Mouse (Mus musculus): ENCODE data around the gene Pnkd.
A peak's percentile ranks its signal among the peaks of the same experiment; 100 is the strongest.
"Not testable (repeated sequence)": the region's sequence is repeated elsewhere in the genome, so short reads cannot be mapped to it uniquely, and the experiment has no call there.

The Pnkd gene

DNA sequence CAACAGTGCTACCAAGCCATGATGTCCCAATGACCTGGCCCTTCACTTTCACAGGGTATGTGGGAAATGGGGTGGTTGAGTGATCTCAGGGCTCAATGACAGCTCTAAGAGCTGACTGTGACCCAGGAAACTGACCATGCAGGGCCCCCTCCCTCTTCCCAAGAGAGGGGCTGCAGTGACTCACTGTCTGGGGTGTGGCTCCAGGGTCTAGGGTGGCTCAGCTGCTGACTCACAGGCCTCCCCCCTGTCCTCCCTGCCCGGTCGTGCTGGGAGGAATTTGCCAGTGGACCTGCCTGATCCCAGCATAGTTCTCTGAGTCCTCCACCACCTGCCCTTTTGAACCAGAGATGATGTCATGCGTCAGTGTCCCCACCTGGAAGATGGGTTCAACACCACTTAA, 12.5 kb downstream of the Pnkd start:
- DNase-seq (ENCODE audit: low spot score), result no peak

DNA sequence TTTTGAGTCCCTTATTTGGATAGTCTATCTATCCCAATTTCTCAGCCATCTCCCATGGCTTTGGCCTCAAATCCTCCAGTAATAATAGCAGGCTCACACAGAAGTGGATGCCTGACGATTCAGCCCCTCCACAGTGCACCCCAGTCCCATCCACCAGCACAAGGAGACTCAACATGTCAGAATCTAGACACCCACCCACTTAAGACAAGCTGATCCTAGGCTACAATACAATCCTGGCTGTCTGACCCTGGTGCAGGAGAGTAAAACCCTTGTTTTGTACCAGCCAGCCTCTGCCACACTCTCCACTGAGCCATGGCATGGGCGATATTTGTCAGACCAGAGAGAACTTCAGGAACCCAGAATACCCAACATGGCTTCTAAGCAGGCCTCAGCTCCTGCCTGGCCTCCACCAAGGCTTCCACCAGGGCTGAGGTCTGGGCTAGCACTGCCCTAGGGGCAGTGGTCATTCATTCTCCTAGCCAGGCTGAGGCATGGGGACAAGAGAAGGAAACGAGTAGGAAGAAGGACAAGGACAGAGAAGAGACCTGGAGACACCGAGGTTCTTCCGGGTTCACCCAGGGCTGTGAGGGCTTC, 13.5 kb downstream of the Pnkd start:
- no peak for DNase-seq (ENCODE audit: low spot score)

DNA sequence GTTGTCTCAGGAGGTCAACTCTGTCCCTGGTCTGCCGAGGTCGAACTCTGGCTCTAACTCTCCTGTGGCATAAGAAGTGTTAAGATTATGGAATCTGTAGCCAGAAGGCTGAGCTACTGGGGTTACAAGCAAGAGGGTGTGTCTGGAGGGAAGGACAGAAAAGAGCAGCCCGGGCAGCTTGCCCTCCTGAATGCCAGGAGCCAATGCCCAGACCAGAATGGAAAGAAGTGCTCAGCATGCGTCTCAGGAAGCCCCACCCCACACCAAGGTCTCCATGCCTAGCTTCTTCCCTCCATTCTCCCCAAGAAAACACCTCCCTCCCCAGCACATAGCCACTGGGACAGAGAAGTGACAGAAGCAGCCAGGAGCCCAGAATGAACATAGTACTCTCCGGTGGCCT, 14.3 kb downstream of the Pnkd start:
- DNase-seq (ENCODE audit: low spot score), result no peak

DNA sequence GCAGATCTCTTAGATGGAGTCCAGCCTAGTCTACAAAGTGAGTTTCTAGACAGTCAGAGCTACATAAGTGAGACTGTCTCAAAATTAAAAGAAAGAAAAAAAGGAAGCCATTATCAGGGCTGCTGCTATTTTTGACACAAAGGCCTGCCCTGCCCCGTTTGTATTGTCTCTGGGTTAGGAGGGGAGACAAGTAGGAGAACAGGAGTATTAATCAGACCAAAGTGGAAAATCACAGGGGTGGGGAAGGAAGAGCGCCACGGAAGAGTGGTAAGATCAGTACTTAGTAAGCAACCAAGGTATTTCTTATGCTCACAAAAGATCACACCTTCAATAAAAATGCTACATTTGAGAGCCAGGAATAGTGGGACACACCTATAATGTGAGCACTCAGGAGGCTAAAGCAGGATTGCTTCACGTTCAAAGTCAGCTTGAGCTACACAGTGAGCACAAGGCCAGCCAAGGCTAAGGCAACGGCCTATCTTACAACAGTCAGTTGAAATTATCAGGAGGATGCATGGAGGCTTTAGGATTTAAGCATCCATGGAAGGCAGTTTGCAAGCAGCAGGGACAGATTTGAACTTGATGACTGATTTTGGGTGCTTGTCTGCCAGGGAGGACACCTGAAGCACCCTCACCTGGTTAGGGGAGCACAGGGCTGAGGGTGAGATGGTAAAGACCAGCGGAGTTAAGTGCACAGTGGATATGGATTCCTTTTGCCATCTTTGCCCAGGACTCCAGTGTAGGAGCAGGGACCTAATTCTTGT, 15.8 kb downstream of the Pnkd start:
- DNase-seq (ENCODE audit: low spot score), result no peak

DNA sequence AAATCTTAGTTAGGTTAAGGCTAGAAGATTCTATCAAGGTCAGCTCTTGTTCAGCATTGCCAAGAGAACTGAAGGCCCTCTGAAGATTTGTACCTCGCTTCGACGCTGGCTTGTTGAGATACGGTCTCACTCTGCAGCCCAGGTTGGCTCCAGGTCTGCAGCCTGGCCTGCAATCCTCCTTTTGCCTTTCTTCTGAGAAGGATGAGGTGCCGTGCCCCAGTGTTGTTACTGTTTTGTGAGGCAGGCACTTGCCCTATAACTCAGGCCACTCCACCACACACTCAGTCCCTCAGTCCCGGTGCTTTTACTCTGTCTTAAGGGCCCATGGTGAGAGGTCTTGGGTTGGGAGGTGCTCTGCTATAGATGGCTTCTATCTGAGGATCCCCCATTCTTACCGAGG, 17.5 kb downstream of the Pnkd start:
- no peak for DNase-seq (ENCODE audit: low spot score)

DNA sequence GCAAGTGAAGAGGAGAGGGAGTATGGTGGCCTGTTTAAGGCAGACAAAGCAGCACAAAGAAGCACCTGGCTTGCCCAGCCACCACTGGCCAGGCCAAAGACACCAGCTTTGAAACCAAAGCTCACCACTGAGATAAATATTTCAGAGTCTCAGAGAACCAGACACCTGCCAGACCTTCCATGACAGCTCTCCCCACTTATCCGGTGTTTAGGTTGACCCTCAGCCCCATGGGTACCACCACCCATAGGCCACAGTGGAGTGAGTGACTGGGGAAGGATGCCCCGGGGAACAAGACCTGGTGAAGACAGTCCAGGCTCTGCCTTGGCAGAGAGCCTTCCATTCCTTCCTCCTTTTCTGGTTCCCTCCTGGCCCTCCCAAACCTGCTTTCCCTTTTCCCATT, 18.1 kb downstream of the Pnkd start:
- DNase-seq (ENCODE audit: low spot score), result no peak

DNA sequence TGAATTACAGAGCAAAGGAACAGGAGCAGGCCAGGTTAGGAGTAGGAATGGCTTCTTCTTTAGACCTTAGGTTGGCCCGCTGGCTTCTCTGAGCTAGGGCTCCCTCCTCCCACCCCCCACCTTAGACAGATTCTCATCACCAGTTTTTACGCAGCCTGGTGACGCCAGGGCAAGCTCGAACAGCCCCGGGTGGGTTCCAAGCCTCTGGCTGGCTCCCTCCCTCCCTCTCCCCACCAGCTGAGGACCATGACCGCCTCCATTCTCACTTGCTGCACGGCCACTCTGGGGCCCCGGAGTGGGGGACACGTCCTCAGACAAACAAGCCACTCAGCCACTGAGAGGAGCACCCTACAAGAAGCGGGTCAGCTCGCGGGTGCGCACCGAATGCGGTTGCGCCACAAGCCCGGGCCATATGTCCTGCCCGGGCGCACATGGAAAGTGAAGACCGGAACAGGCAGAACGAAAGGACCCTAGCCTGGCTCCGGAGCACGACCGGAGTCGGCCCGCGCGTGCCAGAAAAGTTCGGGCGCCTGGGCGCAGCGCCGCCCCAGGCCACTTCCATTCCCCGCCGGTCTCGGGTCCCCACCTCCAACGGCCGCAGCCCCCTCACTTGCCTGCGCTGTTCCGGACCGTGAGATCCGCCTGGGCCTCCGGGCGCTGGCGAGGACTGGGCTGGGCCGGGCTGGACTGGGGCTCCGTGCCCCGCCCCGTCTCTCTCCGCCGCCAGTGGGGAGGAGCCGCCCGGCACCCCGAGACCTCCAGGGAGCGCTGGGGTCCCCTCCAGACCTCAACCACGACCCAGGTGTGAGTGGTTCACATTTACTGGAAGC, 19.0 kb downstream of the Pnkd start:
- DNase-seq (ENCODE audit: low spot score), result peak; percentile 64

DNA sequence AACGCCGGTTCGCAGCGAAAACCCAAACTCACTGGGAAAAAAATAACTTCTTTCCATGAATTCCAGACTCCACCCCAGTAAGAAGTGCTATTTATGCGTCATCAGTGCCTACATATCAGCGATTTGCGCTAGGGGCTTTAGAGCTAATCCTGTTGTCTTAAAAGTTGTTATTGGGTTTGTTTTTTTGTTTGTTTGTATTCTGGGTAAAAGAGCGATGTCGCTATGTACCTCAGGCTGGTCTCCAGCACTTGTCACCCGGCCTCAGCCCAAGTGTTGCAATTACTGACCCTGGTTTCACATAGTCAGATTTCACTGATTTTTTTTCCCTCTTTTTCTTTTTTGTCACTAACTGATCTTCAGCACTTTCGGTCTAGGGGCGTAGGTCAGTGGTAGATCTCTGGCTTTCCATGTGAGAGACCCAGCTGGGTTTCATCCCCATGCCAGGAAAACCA, 19.6 kb downstream of the Pnkd start:
- DNase-seq (ENCODE audit: low spot score), result peak; percentile 36

DNA sequence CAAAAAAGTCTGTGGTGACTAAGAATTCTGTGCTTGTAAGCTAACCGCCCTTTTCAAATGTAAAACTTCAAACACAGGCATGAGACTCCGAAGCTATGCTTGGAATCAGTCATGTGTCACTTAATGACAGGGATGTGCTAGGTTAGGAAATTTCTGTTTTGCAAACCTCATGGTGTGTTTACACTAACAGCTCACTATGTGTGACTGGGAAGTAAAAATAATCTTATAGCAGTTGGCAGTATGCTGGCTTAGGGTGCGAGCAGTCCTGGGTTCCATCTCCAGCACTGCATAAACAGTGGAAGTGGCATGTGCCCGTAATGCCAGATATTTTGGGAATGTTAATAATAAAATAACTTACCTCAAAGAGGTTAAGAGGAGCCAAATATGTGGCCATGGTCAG, 20.2 kb downstream of the Pnkd start:
- DNase-seq (ENCODE audit: low spot score), result no peak

DNA sequence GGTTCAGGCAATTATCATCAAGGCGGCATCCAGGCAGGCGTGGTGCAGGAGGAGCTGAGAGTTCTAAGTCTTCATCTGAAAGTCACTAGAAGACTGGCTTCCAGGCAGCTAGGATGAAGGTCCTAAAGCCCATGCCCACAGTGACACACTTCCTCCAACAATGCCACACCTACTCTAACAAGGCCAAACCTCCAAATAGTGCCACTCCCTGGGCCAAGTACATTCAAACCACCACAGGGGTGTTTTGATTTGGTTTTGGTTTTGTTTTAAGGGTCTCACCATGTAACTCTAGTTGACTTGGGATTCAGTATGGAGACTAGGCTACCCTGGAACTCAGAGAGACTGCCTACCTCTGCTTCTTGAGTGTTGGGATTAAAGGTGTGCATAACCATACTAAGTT, 20.8 kb downstream of the Pnkd start, which contains the start of gene Tmbim1:
Tmbim1 (minus strand) TSS at position 101 of the 400 bp plus-strand sequence.
- no peak for DNase-seq (ENCODE audit: low spot score)

DNA sequence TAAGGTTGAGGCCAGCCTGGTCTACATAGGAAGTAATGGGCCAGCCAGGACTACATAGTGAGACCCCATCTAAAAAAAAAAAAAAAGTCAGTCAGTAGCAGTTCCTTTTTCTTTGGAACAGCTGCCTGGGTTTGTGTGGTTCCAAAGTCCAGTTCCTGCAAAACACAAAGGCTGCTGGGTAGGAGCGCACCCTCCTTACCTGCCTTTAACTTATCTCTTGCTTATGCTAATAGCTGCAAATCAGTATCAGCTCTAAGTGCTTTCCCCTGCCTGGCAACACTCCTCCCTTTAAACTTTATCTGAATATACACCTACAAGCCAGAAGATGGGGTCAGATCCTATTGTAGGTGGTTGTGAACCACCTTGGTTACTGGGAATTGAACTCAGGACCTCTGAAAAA, 22.4 kb downstream of the Pnkd start:
- DNase-seq (ENCODE audit: low spot score), result no peak

DNA sequence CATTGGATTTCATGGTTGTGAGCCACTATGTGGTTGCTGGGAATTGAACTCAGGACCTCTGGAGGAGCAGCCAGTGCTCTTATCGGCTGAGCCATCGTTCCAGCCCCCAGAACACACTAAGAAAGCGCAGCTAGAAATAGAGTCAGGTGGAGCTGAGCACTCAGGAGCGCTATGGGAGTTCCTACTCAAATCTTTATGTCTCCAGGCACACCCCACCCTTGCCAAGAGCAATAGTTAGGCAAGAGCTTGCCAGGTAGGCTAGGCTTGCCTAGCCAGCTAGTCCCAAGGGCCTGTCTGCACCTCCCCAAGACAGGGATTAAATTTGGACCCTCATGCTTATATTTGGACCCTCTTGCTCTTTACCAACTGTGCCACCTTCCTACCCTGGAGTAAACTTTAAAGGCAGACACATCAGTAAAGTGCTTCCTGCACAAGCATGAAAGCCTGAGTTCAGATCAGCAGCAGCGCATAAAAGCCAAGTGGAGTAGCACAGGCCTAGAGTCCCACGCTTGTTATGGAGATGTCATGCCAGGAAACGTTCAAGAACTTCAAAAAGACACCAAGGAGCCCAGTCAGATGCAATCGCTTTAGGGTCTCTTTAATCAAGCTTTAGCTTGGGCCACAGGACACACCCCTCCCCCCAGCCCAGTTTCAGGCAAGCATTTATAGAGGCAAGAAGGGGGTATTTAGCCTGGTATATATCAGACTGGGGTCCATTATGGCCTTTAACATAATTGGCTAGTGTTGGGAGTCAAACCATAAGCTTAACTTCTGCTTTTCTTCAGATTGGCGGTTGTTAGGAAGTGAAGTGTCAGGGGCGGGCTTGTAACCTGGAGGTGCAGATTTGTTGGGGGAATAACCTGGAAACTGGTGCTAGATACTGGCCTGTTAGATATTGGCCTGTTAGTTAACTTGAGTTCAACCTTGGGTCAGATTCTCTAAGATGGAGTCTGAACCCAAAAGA, 23.6 kb downstream of the Pnkd start:
- no peak for DNase-seq (ENCODE audit: low spot score)

DNA sequence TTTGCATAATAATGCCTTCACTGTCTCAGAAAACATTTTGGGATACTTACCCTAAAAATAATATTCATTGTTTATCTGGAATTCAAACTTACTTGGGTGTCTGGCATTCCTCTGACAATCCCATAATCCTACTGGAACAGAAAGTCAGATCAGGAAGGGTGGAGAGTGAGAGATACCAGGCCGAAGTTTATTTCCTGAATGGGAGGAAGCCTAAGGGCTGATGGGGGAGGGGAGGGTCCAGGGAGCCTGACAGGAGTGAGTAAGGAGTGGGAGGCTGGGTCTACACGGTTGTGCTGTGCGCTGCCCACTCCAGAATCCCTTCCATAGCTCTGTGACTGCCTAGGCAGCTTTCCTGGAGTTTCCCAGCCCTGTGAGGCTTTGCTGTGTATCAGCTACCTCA, 25.0 kb downstream of the Pnkd start:
- no peak for DNase-seq (ENCODE audit: low spot score)

DNA sequence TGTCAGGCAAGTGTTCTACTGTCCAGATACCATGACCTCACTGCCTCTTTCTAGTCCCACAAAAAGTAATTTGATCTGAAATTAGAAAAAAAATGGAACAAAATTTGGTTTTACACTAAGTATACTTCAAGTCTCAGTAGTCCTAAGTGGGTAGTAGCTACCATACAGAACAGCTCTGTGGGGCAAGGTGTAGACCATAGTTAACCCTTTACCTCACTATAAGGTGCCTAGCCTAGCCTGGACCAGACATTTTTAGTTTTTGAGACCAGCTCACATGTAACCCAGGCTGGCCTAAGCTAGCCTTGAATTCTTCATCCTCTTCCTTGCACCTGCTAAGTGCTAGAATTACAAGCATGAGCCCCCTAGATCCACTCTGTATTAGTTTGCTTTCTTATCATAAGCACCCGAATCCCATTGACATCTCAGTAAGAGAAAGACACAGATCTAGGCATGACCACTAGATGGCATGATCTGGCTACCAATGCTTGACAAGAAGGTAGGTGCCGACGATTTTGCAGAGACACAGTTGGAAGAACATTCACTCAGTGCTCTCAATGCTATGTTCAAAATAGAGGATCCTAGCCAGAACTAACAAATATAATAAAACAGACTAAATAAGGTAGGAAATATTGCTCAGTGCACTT, 28.4 kb downstream of the Pnkd start:
- DNase-seq (ENCODE audit: low spot score), result peak; percentile 94

DNA sequence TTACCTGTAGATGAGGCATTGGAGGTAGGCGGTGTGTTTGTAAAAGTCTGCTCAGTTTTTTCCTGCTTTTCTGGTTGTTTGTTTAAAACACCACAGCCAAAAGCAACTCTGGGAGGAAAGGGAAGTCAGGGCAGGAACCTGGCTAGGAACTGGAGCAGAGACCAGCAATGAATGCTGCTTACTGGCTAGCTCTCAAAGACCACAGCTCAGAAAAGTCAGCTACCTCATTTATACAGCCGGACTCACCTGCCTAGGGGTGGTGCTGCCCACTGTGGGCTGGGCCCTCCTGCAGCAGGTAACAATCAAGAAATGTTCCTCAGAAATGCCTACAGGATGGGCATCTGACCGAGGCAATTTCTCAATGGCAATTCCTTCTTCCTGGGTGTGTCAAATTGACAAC, 30.1 kb downstream of the Pnkd start:
- no peak for DNase-seq (ENCODE audit: low spot score)

DNA sequence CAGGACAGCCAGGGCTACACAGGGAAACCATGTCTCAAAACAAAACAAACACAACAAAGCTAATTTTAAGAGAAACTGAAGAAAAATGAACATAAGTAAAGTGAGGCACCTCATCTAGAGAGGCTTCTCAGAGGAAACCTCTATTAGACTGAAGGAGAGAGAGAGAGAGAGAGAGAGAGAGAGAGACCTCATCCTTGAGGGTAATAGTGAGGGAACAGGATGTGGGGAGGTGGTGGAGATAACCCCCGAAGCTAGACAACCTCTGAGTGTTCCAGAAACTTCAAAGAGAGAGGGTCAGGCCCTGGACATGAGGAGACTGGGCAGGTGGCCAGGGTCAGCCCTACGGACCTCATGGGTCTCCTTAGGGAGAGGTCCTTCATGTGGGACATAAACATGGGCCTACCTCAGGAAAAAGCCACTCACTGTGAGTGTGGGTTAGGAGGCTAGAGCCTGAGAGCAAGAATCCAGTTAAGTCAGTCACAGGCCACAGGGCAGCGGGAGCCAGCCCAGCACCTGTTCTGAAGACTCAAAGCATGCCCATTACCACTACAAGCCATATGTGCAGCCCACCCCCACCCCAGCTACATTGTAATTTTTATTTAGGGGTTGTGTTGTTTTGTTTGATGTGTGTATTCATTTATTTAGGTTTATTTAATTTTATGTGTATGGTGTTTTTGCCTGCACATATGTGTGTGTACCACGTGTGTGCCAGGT, 31.5 kb downstream of the Pnkd start:
- no peak for DNase-seq (ENCODE audit: low spot score)

DNA sequence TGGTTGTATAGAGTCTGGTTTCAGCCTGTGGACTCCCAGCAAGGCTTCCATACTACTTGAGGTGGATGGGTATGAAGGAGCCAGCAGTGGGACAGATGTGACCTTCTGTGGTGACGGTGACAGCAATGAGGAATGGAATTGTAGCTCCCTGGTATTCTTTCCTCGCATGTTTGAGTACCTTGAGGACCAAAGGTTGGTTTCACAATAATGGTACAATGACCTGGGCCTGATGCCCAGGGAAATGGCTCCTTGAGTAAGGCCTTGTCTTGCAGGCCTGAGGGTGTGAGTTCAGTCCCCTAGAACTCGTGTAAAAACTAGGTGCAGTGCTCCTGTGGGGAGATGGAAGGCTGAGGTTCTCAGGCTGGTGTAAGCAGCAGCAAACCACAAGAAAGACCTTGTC, 34.0 kb downstream of the Pnkd start:
- no peak for DNase-seq (ENCODE audit: low spot score)

DNA sequence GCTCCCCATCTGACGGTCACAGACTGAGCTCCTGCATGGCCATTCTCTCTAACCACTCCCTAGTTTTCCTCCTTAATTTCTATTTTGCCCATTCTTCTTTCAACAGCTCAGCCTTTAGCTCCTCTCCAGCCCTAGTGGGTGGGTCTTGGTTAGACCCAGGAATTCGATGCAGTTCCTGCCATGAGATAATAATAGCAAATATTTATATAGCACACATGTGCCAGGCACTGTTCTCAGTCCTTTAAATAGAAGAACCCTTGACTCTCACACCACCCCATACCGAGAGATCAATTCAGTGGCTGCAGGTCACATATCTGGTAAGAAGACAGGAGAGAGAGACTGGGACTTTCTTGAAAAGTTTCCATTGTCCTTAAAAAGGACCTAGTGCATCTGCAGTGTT, 36.7 kb downstream of the Pnkd start:
- no peak for DNase-seq (ENCODE audit: low spot score)

DNA sequence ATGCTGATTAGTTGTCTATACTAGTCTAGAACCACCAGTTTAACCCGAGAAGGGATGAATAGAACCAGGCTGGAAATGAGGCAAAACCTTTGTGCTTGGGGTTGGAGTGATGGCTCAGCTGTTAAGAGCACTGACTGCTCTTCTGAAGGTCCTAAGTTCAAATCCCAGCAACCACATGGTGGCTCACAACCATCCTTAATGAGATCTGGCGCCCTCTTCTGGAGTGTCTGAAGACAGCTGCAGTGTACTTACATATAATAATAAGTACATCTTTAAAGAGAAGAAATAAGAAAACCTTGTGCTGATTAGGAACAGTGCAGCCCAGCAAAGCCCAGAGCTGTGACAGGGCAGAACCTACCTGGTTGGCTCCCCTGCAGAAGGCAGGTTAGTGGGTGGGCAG, 42.2 kb downstream of the Pnkd start:
- not testable (repeated sequence) for DNase-seq (ENCODE audit: low spot score)

DNA sequence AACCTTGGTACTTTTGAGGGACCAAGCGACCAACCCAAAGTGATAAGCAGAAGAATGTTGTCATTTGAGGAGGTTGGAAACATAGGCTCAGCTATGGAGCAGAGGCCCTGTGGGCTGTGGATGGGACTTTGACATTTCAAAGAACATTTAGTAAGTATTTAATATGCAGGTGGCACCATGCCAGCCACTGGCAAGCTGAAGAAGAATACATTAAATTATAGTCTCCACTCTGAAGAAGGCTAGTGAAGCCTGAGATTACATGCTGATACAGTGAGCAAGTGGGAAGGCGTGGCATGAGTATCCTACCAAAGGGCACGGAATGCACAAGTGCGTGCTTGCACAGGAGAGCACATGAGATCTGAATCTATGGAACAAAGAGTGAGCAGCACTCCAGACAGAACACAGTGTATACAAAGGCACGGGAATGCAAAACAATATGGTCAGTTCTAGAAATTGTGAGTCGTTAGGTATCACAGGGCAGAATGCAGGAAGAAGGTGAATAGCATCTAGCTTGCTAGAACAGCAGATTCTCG, 45.2 kb downstream of the Pnkd start:
- no peak for DNase-seq (ENCODE audit: low spot score)
